Mouse (Mus musculus) A20 (cell line): Measurements from ENCODE around the gene Reep1.

Source experiments
- DNase-seq: peaks from one replicate; pipeline ENCODE4 v3.0.0-alpha.2; 2011; ENCODE audit warnings: low read depth, low spot score

The Reep1 gene

DNA sequence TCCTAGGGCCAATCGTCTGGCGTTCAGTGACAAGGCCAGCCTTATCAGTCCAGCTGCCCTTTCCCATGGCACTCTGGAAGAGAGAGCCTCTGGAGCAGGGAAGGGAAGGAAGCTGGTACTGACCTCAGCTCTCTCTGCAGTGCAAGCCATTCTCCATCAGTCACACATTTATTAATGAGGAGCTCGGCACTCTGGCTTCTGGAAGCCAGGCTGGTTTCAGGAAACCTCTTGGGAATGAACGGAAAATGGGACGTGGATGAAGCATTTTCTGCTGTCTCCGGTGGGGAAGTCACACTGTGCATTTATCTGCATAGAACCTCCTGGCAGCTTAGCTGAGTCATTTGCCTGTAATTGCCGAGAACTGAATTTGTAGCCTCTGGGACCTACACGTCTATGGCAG, 29.8 kb downstream of the Reep1 start:
- no peak for DNase-seq

DNA sequence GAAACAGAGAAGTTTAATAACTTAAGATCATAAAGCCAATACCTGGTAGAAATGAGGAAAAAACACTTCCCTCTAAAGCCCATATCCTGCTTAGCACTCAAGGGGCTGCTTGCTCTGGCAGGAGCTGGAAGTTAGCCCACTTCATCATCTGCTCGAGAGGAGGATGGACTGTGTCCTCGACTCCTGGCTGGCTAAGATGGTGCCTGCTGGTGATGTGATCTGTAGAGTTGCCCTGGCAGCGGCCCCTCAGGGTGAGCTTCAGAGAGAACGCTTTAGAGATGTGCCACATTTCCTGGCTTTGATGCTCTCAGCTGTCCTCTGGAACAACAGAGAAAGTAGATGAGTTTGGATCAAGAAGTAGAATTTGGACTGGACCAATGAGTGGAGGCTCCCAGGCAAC, 31.2 kb downstream of the Reep1 start:
- no peak for DNase-seq

DNA sequence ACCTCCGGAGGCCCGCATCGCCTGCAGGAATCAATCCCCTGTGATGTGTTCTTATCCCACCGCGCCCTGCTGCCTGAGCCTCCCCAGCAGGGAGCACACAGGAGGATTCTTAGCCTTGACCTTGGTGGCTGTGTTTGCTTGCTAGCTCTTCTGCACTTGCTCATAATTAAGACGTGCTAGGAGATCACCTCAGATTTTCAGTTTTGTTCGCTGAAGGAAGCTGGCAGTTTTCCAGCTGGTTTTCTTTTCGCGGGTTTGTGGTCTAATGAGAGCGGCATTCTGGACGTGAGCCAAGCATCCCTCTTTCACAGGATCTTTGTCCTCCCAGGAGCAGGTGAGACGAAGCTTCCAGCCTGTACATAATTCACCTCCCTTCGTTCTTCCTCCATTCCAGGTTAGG, 33.6 kb downstream of the Reep1 start:
- no peak for DNase-seq

DNA sequence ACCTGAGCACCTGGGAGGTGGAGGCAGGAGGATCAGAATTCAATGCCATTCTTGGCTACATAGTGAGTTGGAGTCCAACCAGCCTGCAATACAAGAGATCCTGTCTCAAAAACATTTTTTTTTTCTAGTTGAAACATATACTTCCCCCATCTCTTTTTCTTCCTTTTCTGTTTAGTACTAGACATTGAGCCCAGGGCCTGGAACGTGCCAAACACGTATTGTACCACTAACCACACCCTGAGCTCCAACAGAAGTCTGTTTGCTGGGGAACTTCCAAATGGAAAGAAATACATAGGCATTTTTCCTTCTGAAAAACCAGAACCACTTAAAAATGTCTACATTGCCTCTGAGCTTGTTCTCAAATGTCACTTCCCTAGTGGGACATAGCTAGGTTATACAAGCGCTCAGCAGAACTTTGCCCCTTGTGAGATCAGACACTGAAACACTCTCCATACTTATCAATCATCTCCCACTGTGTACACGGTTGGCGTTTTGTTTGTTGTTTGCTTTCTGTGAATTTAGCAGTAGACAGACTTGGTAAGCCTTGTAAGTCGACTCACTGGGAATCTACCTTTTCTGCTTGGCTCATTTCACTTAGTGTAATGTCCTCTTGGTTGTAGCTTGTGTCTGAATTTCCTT, 34.8 kb downstream of the Reep1 start:
- DNase-seq, result no peak

GRCm38 (mm10) chr6:71744934-71745333, 37.6 kb downstream of the Reep1 start:
- DNase-seq, result no peak

DNA sequence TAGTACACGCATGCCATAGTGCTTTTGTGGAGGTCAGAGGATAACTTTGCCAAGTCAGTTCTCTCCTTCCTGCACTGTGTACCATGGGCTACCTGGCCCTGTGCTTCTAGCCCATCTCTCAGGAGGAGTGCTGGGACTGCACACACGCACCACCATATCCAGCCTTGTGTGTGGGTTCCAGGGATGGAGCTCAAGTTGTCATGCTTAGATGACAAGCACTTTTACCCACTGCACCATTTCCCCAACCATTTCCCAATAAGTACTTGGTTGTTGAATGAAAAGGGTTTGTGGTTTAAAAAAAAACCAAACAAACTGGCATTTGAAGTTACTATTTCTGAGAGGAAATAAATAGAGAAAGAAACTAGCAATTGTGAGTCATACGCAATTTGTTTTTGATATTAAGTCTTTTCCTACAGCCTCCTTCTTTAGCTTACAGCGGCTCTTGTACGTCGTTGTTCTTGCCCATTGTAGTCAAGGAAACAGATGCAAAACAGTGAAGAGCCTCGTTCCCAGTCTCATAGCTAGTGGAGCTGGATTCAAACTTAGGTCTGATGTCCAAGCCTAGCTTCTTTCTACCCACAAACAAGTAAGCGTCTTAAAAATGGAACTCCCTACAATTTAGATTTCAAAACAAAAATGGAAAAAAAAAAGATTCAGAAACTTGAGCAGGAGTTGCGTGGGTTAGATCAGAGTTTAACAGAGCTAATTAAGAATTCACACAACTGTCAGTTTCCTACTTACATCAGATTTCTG, 38.3 kb downstream of the Reep1 start:
- DNase-seq, result no peak

- no peak for DNase-seq
Observed at GRCm38 (mm10) chr6:71746246-71746645, 38.9 kb downstream of the Reep1 start.

DNA sequence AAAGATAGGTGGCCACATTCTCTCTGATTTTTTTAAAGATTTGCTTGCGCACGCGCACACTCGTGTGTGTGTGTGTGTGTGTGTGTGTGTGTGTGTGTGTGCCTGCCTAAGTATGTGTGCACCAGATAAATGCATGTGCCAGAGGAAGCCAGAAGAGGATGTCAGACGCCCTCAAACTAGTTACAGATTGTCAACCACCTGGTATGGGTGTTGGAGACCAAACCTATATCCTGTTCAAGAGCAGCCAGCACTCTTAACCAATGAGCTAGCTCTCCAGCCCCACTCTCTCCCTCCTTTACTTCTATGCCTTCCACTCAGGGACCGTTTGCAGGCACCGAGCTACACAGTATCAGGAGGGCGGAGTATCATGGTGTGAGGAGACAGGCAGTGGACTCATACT, 39.5 kb downstream of the Reep1 start:
- no peak for DNase-seq

DNA sequence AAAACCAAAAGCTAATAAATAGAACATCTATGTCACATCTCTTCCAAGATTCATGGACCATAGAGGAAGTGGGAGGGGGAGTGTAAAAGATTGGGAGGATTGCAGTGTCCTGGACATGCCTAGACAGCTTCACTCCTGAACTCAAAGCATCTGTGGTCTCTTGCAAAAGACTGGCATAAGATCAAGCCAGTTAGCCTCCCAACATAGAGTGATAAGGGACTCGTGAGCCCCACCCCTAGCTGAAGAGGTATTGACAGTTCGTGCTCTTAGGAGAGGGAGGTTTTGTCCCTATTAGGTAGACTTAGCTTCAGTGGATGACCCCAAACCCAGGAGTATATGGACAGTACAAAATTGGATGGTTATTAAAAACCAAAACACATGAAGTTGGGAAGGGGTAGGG, 44.2 kb downstream of the Reep1 start:
- no peak for DNase-seq

DNA sequence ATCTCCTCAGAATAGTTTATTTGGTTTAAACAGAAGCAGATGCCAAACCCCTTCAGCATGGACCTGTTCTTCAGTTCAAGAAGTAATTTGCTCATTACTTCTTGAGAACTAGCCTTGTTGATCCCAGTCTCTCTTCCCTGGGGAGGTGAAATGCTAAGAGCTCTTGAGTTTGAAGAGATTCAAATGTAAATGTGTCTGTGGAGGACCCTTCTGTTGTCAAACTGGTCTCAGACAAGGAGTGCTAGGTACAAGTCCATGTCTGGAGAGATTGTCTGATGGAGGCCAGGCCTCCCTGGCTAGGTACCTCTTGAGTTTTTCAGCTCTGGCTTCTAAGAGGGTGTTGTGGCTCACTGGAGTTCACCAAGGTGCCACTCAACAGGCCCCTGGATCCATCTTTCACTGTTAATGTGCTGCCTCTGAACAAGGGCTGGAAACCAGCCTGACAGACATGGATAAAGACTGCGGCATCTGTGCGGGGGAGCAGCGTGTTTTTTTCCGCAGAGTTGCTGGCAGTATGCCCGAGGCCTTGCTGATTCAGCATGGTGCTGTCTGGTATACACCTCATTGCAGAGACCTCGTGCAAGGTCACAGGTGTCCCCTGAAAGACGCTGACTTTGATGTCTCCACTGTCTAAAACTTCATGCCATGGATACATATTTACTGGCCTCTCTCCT, 45.6 kb downstream of the Reep1 start:
- DNase-seq, result no peak

DNA sequence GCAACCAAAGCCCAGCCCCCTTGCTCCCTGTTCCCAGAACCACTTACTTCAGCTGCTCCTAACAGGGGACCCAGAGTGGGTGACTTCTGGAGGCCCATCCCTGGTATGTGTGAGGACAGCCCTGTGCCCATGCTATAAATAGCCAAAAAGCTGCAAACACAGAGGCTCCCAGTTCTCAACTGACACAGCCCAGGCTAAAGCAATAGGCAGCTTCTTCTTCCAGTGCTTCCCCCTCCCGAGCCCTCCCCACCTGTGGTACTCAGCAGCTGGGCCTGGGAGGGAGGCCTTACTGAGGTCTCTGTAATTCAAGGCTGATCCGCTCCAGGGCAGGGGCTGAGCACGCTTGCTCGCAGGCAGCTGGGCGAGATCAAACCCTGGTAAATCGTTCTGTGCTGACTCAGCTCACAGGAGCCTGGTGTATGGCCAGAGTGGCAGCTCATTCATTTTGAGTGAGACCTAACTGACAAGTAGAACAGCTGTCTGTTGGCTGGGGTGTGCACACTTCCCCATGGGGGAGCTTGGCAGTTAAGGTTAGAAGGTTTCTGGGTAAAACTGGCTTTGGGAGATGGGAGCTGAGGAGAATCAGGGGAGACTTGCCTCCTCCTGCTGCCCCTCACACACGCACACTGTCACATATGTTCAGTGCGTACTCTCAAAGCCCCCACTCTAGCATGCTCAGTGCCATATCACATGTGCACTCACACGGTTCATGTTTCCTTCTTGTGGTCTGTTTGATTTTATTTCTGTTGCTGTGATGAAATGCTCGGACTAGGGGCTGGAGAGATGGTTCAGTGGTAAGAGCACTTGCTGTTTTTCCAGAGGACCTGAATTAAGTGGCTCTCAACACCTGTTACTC, 49.9 kb downstream of the Reep1 start:
- DNase-seq, result peak; percentile 10

DNA sequence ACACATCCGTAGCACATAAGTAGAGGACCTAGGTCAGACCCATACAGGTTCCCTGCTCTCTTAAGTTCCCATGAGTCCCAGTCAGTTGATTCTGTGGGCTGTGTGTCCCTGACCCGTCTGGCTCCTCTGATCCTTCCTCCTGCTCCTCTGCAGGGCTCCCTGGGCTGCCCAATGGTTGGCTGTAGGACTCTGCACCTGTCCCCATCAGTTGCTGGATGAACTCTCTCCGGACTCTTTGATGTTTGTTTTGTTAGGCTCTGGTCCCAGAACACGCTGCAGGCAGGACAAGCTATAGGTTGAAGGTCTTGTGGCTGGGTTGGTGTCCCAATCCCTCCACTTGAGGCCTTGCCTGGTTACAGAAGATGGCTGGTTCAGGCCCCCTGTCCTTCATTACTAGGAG, 51.4 kb downstream of the Reep1 start:
- DNase-seq, result no peak

DNA sequence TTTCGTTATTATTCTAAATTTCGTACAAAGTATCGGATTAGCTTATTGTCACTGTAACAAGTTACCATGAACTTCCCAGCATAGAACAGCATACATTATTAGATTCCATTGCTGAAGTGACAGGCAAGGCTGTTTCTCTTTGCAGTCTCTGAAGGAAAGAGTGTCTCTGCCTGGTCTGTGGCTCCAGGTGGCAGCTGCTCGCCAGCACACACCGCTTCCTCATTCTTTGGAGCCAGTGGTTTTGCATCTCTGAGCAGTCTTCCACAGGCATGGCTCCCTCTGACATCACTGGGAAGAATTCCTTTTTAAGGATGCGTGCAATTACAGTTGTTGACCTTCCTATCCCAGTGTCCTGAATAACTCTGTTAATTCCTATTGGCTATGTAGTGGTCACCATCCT, 52.7 kb downstream of the Reep1 start:
- DNase-seq, result no peak

- DNase-seq, result no peak
Observed at GRCm38 (mm10) chr6:71767761-71768160, 60.4 kb downstream of the Reep1 start.

DNA sequence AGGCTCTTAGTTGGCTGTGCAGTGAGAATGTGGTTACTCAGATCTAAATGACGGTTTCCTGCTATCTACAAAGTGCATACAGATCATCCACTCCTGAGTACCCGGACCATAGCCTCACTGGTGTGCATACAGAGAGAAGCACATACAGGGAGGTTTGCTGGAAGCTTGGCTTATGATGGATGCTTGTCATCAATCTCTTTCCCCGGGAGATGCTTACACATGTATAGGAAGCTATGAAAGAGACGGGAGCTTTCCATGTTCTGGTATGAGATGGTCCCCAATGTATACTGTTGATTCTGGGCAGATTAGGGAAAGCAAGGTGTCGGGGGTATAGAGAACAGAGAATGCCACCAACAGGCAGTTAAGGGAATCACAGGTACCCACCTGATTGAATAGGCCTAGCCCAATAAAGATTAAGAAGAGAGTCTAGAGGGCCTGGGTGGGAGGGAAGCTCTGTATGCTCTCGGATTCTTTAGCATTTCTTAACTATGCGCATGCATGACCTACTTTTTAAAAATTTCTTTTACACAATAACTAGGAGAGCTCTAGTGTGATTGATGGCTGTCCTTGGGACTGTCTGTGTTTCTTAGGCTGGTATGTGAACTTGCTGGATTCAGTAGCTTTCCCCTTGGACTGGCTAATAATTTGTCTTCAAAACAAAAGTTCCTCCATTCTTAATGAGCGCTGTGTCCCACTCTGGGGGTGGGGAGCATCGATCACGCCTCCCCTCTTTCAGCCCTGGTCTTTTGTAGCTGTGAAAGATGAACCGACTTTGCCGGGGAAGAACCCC, 62.7 kb downstream of the Reep1 start:
- DNase-seq, result peak; percentile 11

- no peak for DNase-seq
Observed at GRCm38 (mm10) chr6:71770856-71771255, 63.5 kb downstream of the Reep1 start.

GRCm38 (mm10) chr6:71771282-71771681, 63.9 kb downstream of the Reep1 start:
- DNase-seq, result no peak

GRCm38 (mm10) chr6:71772156-71772555, 64.8 kb downstream of the Reep1 start:
- no peak for DNase-seq

- DNase-seq, result peak; percentile 30
Observed at GRCm38 (mm10) chr6:71772636-71773208, 65.4 kb downstream of the Reep1 start.

GRCm38 (mm10) chr6:71778016-71778415, 70.7 kb downstream of the Reep1 start:
- no peak for DNase-seq

GRCm38 (mm10) chr6:71779831-71780230, 72.5 kb downstream of the Reep1 start:
- no peak for DNase-seq
